24 mouse cellular contexts compared by ENCODE assay signal in genomic region chr1:178329946-178330345, GRCm38 (mm10). TPM values are rescaled to one million over a fixed set of nuclear protein-coding genes. Genes with fewer than 3 reads are reported as not detected.
DNase-seq lines count a peak whose midpoint lies in the region; ATAC-seq lines count a peak whose summit lies in the region.
"Had no signal": no experiment of that assay in that cellular context is flagged by ENCODE, and none has a peak within 500 bp of the region (broad histone marks: within the 10 kb centered on the region; RNA-seq: fewer than 3 reads in every experiment).

No protein-coding gene starts in this region.

- no peak overlapping the region for H3K4me3 ChIP-seq in intestine, embryonic 15.5 days (replicated peaks)
- H3K4me3 ChIP-seq in liver, embryonic 16.5 days (ENCODE audit: low read depth, low read length), result no peak overlapping the region
- H3K4me3 ChIP-seq: embryonic facial prominence, embryonic 15.5 days; heart, embryonic 12.5 days; limb, embryonic 13.5 days; lung, embryonic 15.5 days; stomach, embryonic 15.5 days had no signal

- peaks cover 20% of the 10 kb centered on the region for H3K36me3 ChIP-seq in intestine, embryonic 15.5 days
- peaks cover 83% of the 10 kb centered on the region for H3K36me3 ChIP-seq in liver, embryonic 16.5 days (ENCODE audit: control insufficient read depth, insufficient read depth)

- H3K27ac ChIP-seq in intestine, embryonic 15.5 days, result no peak overlapping the region
- no peak overlapping the region for H3K27ac ChIP-seq in liver, embryonic 16.5 days (ENCODE audit: low read length)
- H3K27ac ChIP-seq: embryonic facial prominence, embryonic 15.5 days; hindbrain, postnatal 0 days; limb, embryonic 13.5 days; lung, embryonic 15.5 days; stomach, embryonic 15.5 days had no signal

- H3K4me2 ChIP-seq in intestine, embryonic 15.5 days (replicated peaks), result no peak overlapping the region
- no peak overlapping the region for H3K4me2 ChIP-seq in liver, embryonic 16.5 days (ENCODE audit: low read depth, low read length)
- H3K4me2 ChIP-seq: embryonic facial prominence, embryonic 15.5 days; heart, embryonic 12.5 days; limb, embryonic 13.5 days; lung, embryonic 15.5 days; stomach, embryonic 15.5 days had no signal

- H3K27me3 ChIP-seq in intestine, embryonic 15.5 days (replicated peaks), result no peaks in the 10 kb centered on the region
- no peaks in the 10 kb centered on the region for H3K27me3 ChIP-seq in liver, embryonic 16.5 days (ENCODE audit: control insufficient read depth, insufficient read depth, low read depth, low read length)
- H3K27me3 ChIP-seq: embryonic facial prominence, embryonic 15.5 days; heart, embryonic 12.5 days; limb, embryonic 13.5 days; lung, embryonic 15.5 days; stomach, embryonic 15.5 days had no signal

- DNase-seq in adrenal gland, postnatal 14 days, result peak; percentile 34
- no peak for DNase-seq in adrenal gland, postnatal 4 days (ENCODE audit: low spot score in 2 of 2)
- peak; percentile 26 for DNase-seq in R1 (ENCODE audit: low read depth, low spot score)
- no peak for DNase-seq in lung, postnatal 10 days
- DNase-seq in ovary, postnatal 10 days (ENCODE audit: low spot score), result no peak
- DNase-seq in gastrocnemius, postnatal 25 days, result no peak
- DNase-seq: cerebellum, adult 9-11 months; heart, adult 18-20 months; heart, postnatal 10 days; kidney, adult 8-10 months; kidney, postnatal 25 days; layer of hippocampus, postnatal 36 days; lung, postnatal 4 days; midbrain, embryonic 14.5 days; thymus, adult 18-20 months had no signal

- H3K9me3 ChIP-seq in intestine, embryonic 15.5 days, result no peaks in the 10 kb centered on the region
- no peaks in the 10 kb centered on the region for H3K9me3 ChIP-seq in liver, embryonic 16.5 days (replicated peaks; ENCODE audit: control insufficient read depth, low read length)
- H3K9me3 ChIP-seq: embryonic facial prominence, embryonic 15.5 days; heart, embryonic 12.5 days; limb, embryonic 13.5 days; lung, embryonic 15.5 days; stomach, embryonic 15.5 days had no signal

- peak; percentile 68 for ATAC-seq in intestine, embryonic 15.5 days
- ATAC-seq in liver, embryonic 16.5 days (ENCODE audit: low read depth), result peak; percentile 88
- ATAC-seq: forebrain, embryonic 14.5 days; hindbrain, postnatal 0 days had no signal

- 0 out of 2 replicates have a peak, but pooled peaks cover 5% of the 10 kb centered on the region for H3K4me1 ChIP-seq in intestine, embryonic 15.5 days (replicated peaks)
- H3K4me1 ChIP-seq in liver, embryonic 16.5 days (ENCODE audit: control insufficient read depth, low read depth, low read length), result peaks cover 25% of the 10 kb centered on the region

- WGBS in intestine, embryonic 15.5 days, result 66% methylated on average over 6 of the region's 6 CpGs
- 68% methylated on average over 6 of the region's 6 CpGs for WGBS in liver, embryonic 16.5 days (ENCODE audit: insufficient replicate concordance)

- no peak overlapping the region for H3K9ac ChIP-seq in intestine, embryonic 15.5 days
- no peak overlapping the region for H3K9ac ChIP-seq in liver, embryonic 16.5 days (ENCODE audit: low read depth, low read length)
- H3K9ac ChIP-seq: embryonic facial prominence, embryonic 15.5 days; heart, embryonic 12.5 days; limb, embryonic 13.5 days; lung, embryonic 15.5 days; stomach, embryonic 15.5 days had no signal

RNA-seq across cellular contexts. Expression of gene Hnrnpu, which starts 7.7 kb away (rescaled TPM):
- 419 and 430 TPM in 2 replicates for total RNA-seq in adrenal gland, postnatal 14 days (2021)
- 100 to 1,000 TPM; 475 to 530 TPM for total RNA-seq in adrenal gland, postnatal 4 days (2021)
- 300 and 379 TPM in 2 replicates for polyA plus RNA-seq in intestine, embryonic 15.5 days (2015; fragmentation: Nextera tagmentation; extraction: Ambion mirVana)
- polyA plus RNA-seq in liver, embryonic 16.5 days (2015; fragmentation: Nextera tagmentation; extraction: Ambion mirVana), result 98.3 and 103 TPM in 2 replicates
- total RNA-seq in gastrocnemius, postnatal 25 days (2021), result 100 to 1,000 TPM; 105 to 116 TPM

RNA-seq across cellular contexts. Expression of gene Cox20, which starts 11.0 kb away (rescaled TPM):
- total RNA-seq in adrenal gland, postnatal 14 days (2021), result 88.1 and 107 TPM in 2 replicates
- 10 to 100 TPM; 76.2 to 81.3 TPM for total RNA-seq in adrenal gland, postnatal 4 days (2021)
- polyA plus RNA-seq in intestine, embryonic 15.5 days (2015; fragmentation: Nextera tagmentation; extraction: Ambion mirVana), result 134 and 159 TPM in 2 replicates
- 73.9 and 79.6 TPM in 2 replicates for polyA plus RNA-seq in liver, embryonic 16.5 days (2015; fragmentation: Nextera tagmentation; extraction: Ambion mirVana)
- total RNA-seq in gastrocnemius, postnatal 25 days (2021), result 10 to 100 TPM; 30.1 to 32.9 TPM

Comparison
In these comparisons a context has a peak if more than half of its experiments do, and no peak if none do; other contexts are left out.
1. DNase-seq: peak in adrenal gland, postnatal 14 days (single experiment) and R1 (single experiment); none in adrenal gland, postnatal 4 days (0 of 2), lung, postnatal 10 days (single experiment), ovary, postnatal 10 days (single experiment) and gastrocnemius, postnatal 25 days (single experiment).